Mouse (Mus musculus) limb, embryonic 14.5 days (tissue): ENCODE measurements around the gene Ubxn10. TPM values are rescaled to one million over a fixed set of nuclear protein-coding genes. Genes with fewer than 3 reads are reported as not detected.

Experiments
- ATAC-seq: fragments of 200-750 bp; cut with Nextera tagmentation; 2 replicates; pipeline ENCODE4 v1.8.0; 2017; ENCODE audit warnings: low read depth, moderate number of reproducible peaks, moderate TSS enrichment; ENCODE audit not compliant: low FRiP score
- DNase-seq: peaks from one replicate; pipeline ENCODE4 v3.0.0-alpha.2; 2015; ENCODE audit warnings: low spot score
- H3K27ac ChIP-seq: fragments of 300-500 bp; sonication (generic); replicated peaks from 2 replicates; pipeline ENCODE4 v1.5.1; 2014; ENCODE audit warnings: low read depth, mild to moderate bottlenecking, low read length, moderate library complexity, mixed read lengths
- H3K27me3 ChIP-seq: fragments of 300-500 bp; sonication (generic); 2 replicates; pipeline ENCODE4 v1.6.1; 2014; ENCODE audit warnings: low read length, mixed read lengths; ENCODE audit not compliant: control insufficient read depth, insufficient read depth
- H3K36me3 ChIP-seq: fragments of 300-500 bp; sonication (generic); 2 replicates; pipeline ENCODE4 v1.6.1; 2014; ENCODE audit warnings: mild to moderate bottlenecking, low read length, moderate library complexity, mixed read lengths; ENCODE audit not compliant: control insufficient read depth, insufficient read depth
- H3K4me1 ChIP-seq: fragments of 300-500 bp; sonication (generic); 2 replicates; pipeline ENCODE4 v1.6.1; 2014; ENCODE audit warnings: antibody characterized with exemption, low read length, mixed read lengths; ENCODE audit not compliant: control insufficient read depth, insufficient read depth
- H3K4me2 ChIP-seq: fragments of 300-500 bp; sonication (generic); replicated peaks from 2 replicates; pipeline ENCODE4 v1.6.1; 2014; ENCODE audit warnings: low read depth, mild to moderate bottlenecking, low read length, moderate library complexity; ENCODE audit not compliant: severe bottlenecking
- H3K4me3 ChIP-seq: fragments of 300-500 bp; sonication (generic); replicated peaks from 2 replicates; pipeline ENCODE4 v1.5.1; 2014; ENCODE audit warnings: low read length
- H3K9ac ChIP-seq: fragments of 300-500 bp; sonication (generic); 2 replicates; pipeline ENCODE4 v1.6.1; 2014; ENCODE audit warnings: mild to moderate bottlenecking, low read depth, low read length, moderate library complexity; ENCODE audit not compliant: severe bottlenecking
- H3K9me3 ChIP-seq: fragments of 300-500 bp; sonication (generic); 2 replicates; pipeline ENCODE4 v1.6.1; 2016; ENCODE audit warnings: low read length; ENCODE audit not compliant: control insufficient read depth
- POLR2A ChIP-seq: fragments of 200-500 bp; IDR thresholded peaks from 2 replicates; pipeline ENCODE4 v1.8.0; 2012; ENCODE audit warnings: inconsistent platforms, mild to moderate bottlenecking, moderate library complexity, borderline replicate concordance; ENCODE audit not compliant: insufficient read depth, insufficient read length; ENCODE audit errors: extremely low read depth
- WGBS: fragments of 180-500 bp; shearing (Covaris S2); extraction: QIAGEN DNeasy Blood & Tissue Kit; methylation state at CpG from one replicate; pipeline ENCODE4 v1.1.7; 2014; 5-methylcytosine and 5-hydroxymethylcytosine counted together
- polyA plus RNA-seq, 2 experiments: library from polyadenylated mRNA; depleted of rRNA in 1 of 2; stranded (reverse) in 1 of 2; unstranded in 1 of 2; fragments of >200 nt; fragmentation: Nextera tagmentation in 1 of 2; extraction: Ambion mirVana in 1 of 2; gene quantifications; 2 replicates each; pipeline versions ENCODE4 v1.2.1 to v1.2.3; 2012 to 2014

Gene Ubxn10
- polyA plus RNA-seq (2012; rRNA removed) (0.88 and 1.1 TPM in 2 replicates), polyA plus RNA-seq (2014; fragmentation: Nextera tagmentation; extraction: Ambion mirVana) (0.73 and 1.0 TPM in 2 replicates)

- no peak within 1 kb of the TSS; the same call in 1 of the 2 replicates for H3K9ac ChIP-seq
Measured at GRCm38 (mm10) chr4:138737031-138737430, at the start of gene Ubxn10. Gene Ubxn10, minus strand, starts transcription at chr4:138737167.

GRCm38 (mm10) chr4:138786141-138786540 lies 49.2 kb upstream of the Ubxn10 start:
- Histone ChIP-seq H3K9me3 (no peaks in the 10 kb centered on the region), H3K4me1 (no peaks in the 10 kb centered on the region), H3K4me2 (no peak overlapping the region), H3K4me3 (no peak overlapping the region), H3K36me3 (no peaks in the 10 kb centered on the region), H3K27me3 (no peaks in the 10 kb centered on the region), H3K27ac (no peak overlapping the region), H3K9ac (no peak overlapping the region)
- WGBS, result 41% methylated on average over 4 of the region's 4 CpGs
- no peak for TF ChIP-seq POLR2A
- DNase-seq, result peak; percentile 17
- no peak for ATAC-seq

More at GRCm38 (mm10) chr4:138737031-138737430, at the start of gene Ubxn10:
- H3K4me1 ChIP-seq, result peaks cover 6% of the 10 kb centered on the region; the same call in 1 of the 2 replicates
- no peaks in the 10 kb centered on the region for H3K27me3 ChIP-seq
- WGBS, result 71% methylated on average over 7 of the region's 7 CpGs
- H3K4me2 ChIP-seq, result no peak within 1 kb of the TSS
- no peaks in the 10 kb centered on the region for H3K9me3 ChIP-seq
- TF ChIP-seq POLR2A, result no peak
- no peak within 1 kb of the TSS for H3K4me3 ChIP-seq
- no peaks in the 10 kb centered on the region for H3K36me3 ChIP-seq
- H3K27ac ChIP-seq, result no peak within 1 kb of the TSS
- DNase-seq (no peak), ATAC-seq (no peak)

- no peak overlapping the region for H3K9ac ChIP-seq
- no peaks in the 10 kb centered on the region for H3K36me3 ChIP-seq
- no peak for DNase-seq
- no peak for TF ChIP-seq POLR2A
- no peaks in the 10 kb centered on the region for H3K27me3 ChIP-seq
- no peak overlapping the region for H3K4me3 ChIP-seq
- H3K27ac ChIP-seq, result no peak overlapping the region
- H3K9me3 ChIP-seq, result no peaks in the 10 kb centered on the region
- WGBS, result 55% methylated on average over 4 of the region's 4 CpGs
- no peak for ATAC-seq
- H3K4me2 ChIP-seq, result no peak overlapping the region
- H3K4me1 ChIP-seq, result no peaks in the 10 kb centered on the region
Measured at GRCm38 (mm10) chr4:138785721-138786120, 48.8 kb upstream of the Ubxn10 start.

GRCm38 (mm10) chr4:138782098-138782497 lies 45.1 kb upstream of the Ubxn10 start:
- H3K9ac ChIP-seq, result no peak overlapping the region
- no peaks in the 10 kb centered on the region for H3K36me3 ChIP-seq
- no peak for ATAC-seq
- TF ChIP-seq POLR2A, result no peak
- H3K4me1 ChIP-seq, result no peaks in the 10 kb centered on the region
- no peak overlapping the region for H3K4me3 ChIP-seq
- DNase-seq, result no peak
- no peaks in the 10 kb centered on the region for H3K27me3 ChIP-seq
- H3K9me3 ChIP-seq, result no peaks in the 10 kb centered on the region
- H3K4me2 ChIP-seq, result no peak overlapping the region
- WGBS, result 79% methylated on average over 6 of the region's 6 CpGs
- H3K27ac ChIP-seq, result no peak overlapping the region

GRCm38 (mm10) chr4:138780300-138780699 lies 43.3 kb upstream of the Ubxn10 start:
- H3K27me3 ChIP-seq, result no peaks in the 10 kb centered on the region
- no peak overlapping the region for H3K27ac ChIP-seq
- 86% methylated on average over 5 of the region's 5 CpGs for WGBS
- ATAC-seq (no peak), DNase-seq (no peak)
- no peak overlapping the region for H3K4me3 ChIP-seq
- TF ChIP-seq POLR2A, result no peak
- no peaks in the 10 kb centered on the region for H3K4me1 ChIP-seq
- no peak overlapping the region for H3K9ac ChIP-seq
- no peaks in the 10 kb centered on the region for H3K9me3 ChIP-seq
- no peak overlapping the region for H3K4me2 ChIP-seq
- no peaks in the 10 kb centered on the region for H3K36me3 ChIP-seq
